Mouse (Mus musculus): Measurements from ENCODE around the gene Cdc6.

DNA sequence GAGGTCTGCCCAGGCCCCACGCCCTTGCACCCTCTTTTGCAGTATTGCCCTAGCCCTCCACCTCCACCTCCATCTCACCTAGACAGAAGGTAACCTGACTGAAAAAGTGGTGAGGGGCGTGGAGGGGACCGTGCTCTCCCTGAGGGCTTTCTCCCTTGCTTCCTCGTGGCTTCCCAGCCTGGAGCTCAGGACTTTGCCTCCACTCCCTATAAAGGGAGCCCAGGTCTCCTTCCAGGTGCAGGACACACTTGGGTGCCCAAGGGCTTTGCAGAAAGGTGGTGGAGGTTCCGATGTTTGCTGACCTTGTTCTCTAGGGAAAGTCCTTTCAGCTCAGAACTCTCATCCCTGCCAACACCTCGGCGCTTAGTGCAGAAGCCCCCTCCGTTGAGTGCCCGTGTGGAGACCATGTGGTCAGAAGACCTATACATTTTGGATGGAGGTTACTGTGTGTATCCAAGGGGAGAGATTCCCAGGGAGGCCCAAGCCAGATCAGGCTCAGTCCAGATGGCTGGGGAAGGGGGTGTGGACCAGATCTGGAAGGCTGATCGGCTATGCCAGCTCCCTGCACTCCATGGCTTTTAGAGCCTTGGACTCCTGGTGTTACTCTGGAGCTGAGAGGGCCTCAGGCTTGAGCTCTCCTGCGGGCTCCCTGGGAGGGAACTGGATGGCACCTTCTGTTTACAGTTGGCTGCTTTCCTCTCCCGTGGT, 20.7 kb downstream of the Cdc6 start:
- no peak for TF ChIP-seq CTCF (IDR thresholded peaks at IDR 0.05; ENCODE audit: low read depth)
- TF ChIP-seq EP300 (IDR thresholded peaks at IDR 0.05; ENCODE audit: low read depth), result no peak
